Mouse (Mus musculus): Measurements from ENCODE around the gene Il1r2. TPM values are rescaled to one million over a fixed set of nuclear protein-coding genes. Genes with fewer than 3 reads are reported as not detected.
A peak's percentile ranks its signal among the peaks of the same experiment; 100 is the strongest.

Gene Il1r2
- polyA plus RNA-seq, 1 experiment from 2014 or later = 0.31 TPM

DNA sequence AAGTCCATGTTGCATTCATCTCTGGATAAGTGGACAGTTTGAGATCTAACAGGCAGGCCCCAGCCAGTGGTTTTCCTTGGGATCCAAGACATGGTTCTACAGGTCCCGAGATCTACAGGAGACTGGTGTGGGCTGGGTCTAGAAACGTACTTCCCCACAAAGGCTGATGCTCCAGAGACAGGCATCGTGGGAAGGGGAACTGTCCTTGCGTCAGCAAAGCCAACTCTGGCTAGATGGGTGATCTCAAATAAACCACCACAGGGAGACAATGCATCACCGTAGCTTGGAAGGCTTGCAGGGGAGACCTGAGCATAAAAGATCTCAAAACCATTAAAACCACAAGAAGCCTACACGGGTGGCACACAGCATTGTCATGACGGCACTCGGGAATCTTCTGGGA lies 9.4 kb upstream of the Il1r2 start:
- ATAC-seq (ENCODE audit: low read depth) = no peak
- no peaks in the 10 kb centered on the region for H3K9me3 ChIP-seq
- no peaks in the 10 kb centered on the region for H3K36me3 ChIP-seq
- no peak overlapping the region for H3K4me3 ChIP-seq
- H3K4me1 ChIP-seq (replicated peaks) = peaks cover 17% of the 10 kb centered on the region; the same call in 1 of the 2 replicates
- WGBS = 88% methylated on average over 8 of the region's 8 CpGs
- no peak overlapping the region for H3K9ac ChIP-seq
- no peak overlapping the region for H3K4me2 ChIP-seq
- no peaks in the 10 kb centered on the region for H3K27me3 ChIP-seq
- no peak overlapping the region for H3K27ac ChIP-seq (replicated peaks)

GRCm38 (mm10) chr1:40072558-40072957 lies 1.3 kb upstream of the Il1r2 start:
- Histone ChIP-seq H3K36me3 (no peaks in the 10 kb centered on the region), H3K9me3 (no peaks in the 10 kb centered on the region), H3K27ac (replicated peaks) (no peak overlapping the region), H3K4me2 (no peak overlapping the region), H3K9ac (no peak overlapping the region), H3K4me3 (no peak overlapping the region), H3K4me1 (replicated peaks) (no peaks in the 10 kb centered on the region), H3K27me3 (no peaks in the 10 kb centered on the region)
- ATAC-seq (ENCODE audit: low read depth) = no peak
- 87% methylated on average over 4 of the region's 4 CpGs for WGBS

GRCm38 (mm10) chr1:40077328-40077727 lies 3.4 kb downstream of the Il1r2 start:
- H3K27me3 ChIP-seq = no peaks in the 10 kb centered on the region
- no peak overlapping the region for H3K27ac ChIP-seq (replicated peaks)
- no peak overlapping the region for H3K9ac ChIP-seq
- H3K9me3 ChIP-seq = no peaks in the 10 kb centered on the region
- H3K4me1 ChIP-seq (replicated peaks) = no peaks in the 10 kb centered on the region
- 95% methylated on average over 2 of the region's 2 CpGs for WGBS
- H3K4me3 ChIP-seq = no peak overlapping the region
- no peak overlapping the region for H3K4me2 ChIP-seq
- H3K36me3 ChIP-seq = no peaks in the 10 kb centered on the region
- ATAC-seq (ENCODE audit: low read depth) = no peak

- Histone ChIP-seq H3K4me3 (no peak overlapping the region), H3K9me3 (no peaks in the 10 kb centered on the region), H3K36me3 (no peaks in the 10 kb centered on the region), H3K9ac (no peak overlapping the region), H3K27me3 (peaks cover 2% of the 10 kb centered on the region; the same call in 1 of the 2 replicates), H3K27ac (replicated peaks) (no peak overlapping the region), H3K4me2 (no peak overlapping the region), H3K4me1 (replicated peaks) (peaks cover 15% of the 10 kb centered on the region)
- ATAC-seq (ENCODE audit: low read depth) = no peak
- 82% methylated on average over 2 of the region's 2 CpGs for WGBS
Observed at GRCm38 (mm10) chr1:40081041-40081440, 7.2 kb downstream of the Il1r2 start.

- no peak for ATAC-seq (ENCODE audit: low read depth)
- Histone ChIP-seq H3K4me2 (peak overlapping the region; percentile 84; the same call in 1 of the 2 replicates), H3K9me3 (no peaks in the 10 kb centered on the region), H3K4me1 (replicated peaks) (peaks cover 17% of the 10 kb centered on the region), H3K27ac (replicated peaks) (no peak overlapping the region), H3K36me3 (no peaks in the 10 kb centered on the region), H3K9ac (no peak overlapping the region), H3K27me3 (peaks cover 2% of the 10 kb centered on the region; the same call in 1 of the 2 replicates), H3K4me3 (no peak overlapping the region)
- 71% methylated on average over 3 of the region's 3 CpGs for WGBS
Observed at GRCm38 (mm10) chr1:40084386-40084785, 10.5 kb downstream of the Il1r2 start.

DNA sequence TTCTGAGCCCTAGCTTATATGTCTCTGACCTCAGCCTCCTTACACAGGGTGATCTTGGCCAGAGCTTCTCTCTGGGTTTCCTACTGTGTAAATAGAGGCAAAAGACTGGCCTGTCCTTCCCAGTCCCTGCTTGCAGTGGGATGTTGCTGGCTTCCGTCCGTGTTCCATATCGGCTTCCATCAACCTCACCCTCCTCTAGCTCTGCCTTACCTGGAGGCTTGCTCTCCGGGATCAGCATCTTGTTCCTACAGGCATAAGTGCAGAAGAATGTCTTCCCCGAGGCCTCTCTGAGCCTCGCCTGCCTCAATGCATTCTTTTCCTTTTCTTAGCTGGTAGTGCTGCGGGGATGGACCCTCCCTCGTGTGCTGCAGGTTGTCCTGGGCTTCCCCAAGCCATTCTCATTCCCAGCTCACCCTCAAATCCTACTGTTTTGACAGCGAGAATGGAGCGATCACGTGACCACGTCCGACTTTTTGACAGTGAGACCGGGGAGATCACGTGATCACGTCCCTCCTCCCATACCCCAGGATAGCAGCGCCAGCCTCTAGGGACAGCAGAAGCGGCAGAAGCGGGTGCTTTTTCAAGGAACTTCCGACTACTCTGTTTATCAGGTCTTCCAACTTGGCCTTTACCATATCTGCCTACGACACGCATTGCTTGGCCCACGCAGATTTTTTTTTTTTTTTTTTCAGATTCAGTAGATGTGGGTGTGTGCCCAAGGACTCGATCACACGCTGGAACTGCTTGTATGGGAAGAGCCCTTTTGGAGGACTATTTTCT lies 11.7 kb downstream of the Il1r2 start:
- Histone ChIP-seq H3K9me3 (no peaks in the 10 kb centered on the region), H3K4me2 (peak overlapping the region; percentile 84), H3K36me3 (no peaks in the 10 kb centered on the region), H3K27ac (replicated peaks) (no peak overlapping the region), H3K4me3 (peak overlapping the region; percentile 49), H3K27me3 (peaks cover 2% of the 10 kb centered on the region; the same call in 1 of the 2 replicates), H3K4me1 (replicated peaks) (peaks cover 17% of the 10 kb centered on the region), H3K9ac (peak overlapping the region; percentile 78)
- ATAC-seq (ENCODE audit: low read depth) = peak; percentile 84
- WGBS = 5% methylated on average over 25 of the region's 25 CpGs

DNA sequence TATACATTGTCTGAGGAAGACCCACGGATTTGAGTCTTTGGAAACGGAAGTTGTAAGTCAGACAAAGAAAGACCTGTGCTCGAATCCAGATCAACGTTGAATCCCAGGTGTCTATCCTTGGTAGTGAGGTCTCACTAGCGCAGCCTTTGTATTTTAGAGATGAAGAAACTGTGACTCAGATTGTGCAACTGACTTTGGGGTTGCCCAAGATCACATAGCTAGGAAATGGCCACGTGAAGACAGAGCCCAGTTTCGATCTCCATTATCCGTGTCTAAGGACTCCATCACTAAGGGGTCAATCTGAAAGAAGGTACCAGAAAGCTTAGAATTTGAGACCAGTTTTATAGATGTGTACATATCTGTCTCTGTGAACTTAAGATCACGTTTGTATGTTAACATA lies 17.3 kb downstream of the Il1r2 start:
- no peak overlapping the region for H3K4me3 ChIP-seq
- no peaks in the 10 kb centered on the region for H3K36me3 ChIP-seq
- 87% methylated on average over 9 of the region's 9 CpGs for WGBS
- no peaks in the 10 kb centered on the region for H3K27me3 ChIP-seq
- peaks cover 1% of the 10 kb centered on the region; the same call in 1 of the 2 replicates for H3K4me1 ChIP-seq (replicated peaks)
- no peak overlapping the region for H3K4me2 ChIP-seq
- no peak for ATAC-seq (ENCODE audit: low read depth)
- H3K9me3 ChIP-seq = no peaks in the 10 kb centered on the region
- H3K27ac ChIP-seq (replicated peaks) = no peak overlapping the region
- no peak overlapping the region for H3K9ac ChIP-seq

DNA sequence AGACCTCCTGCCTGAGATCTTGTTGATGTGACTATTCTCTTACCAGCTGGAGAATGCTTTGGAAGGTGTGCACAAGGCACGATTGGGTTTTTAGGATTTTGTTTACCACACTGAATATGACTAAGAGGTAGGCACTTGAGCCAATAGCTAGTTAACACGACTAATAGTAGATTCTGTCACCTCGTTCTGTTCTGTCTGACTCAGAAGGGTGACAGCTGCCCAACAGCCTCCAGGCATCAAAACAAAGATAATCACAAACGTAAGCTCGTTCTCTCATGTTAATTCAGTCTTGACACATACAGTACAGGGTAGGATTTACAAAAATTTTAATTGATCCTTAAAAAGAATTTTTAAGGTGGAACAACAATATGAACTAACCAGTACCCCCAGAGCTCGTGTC lies 18.7 kb downstream of the Il1r2 start:
- no peak overlapping the region for H3K4me3 ChIP-seq
- WGBS = 74% methylated on average over 6 of the region's 6 CpGs

DNA sequence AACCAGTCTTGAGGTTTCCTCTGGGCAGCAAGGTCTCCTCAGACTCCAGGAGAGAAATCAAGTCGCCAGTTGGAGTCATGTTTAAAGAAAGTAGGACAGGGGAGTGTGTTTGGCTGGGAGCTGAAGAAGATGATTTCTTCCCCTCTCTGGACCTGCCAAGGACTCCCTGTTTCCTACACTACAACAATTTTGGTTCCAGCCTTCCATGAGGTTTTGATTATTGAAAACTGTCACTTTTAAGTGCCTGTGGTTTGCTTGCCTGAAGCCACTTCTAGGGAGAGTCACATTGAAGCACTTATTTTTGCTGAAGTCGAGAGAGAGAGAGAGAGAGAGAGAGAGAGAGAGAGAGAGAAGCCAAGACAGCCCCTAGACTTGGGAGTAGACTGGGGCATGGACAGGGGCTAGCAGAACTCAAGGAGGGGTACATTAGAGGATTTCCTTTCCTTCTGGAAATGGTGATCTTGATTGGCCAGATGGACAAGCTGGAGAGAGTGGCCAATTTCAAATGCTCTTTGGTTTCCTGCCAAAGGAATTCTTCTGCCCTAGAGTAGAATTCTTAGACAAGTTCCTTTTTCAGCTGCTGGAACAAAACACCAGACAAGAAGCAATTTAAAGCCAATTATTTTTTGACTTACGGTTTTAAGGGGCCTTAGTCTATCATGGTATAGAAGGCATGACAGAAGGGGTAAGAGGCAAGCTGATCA lies 20.9 kb downstream of the Il1r2 start:
- Histone ChIP-seq H3K9me3 (no peaks in the 10 kb centered on the region), H3K4me1 (replicated peaks) (no peaks in the 10 kb centered on the region), H3K27ac (replicated peaks) (no peak overlapping the region), H3K9ac (no peak overlapping the region), H3K4me2 (no peak overlapping the region), H3K27me3 (no peaks in the 10 kb centered on the region), H3K36me3 (no peaks in the 10 kb centered on the region), H3K4me3 (no peak overlapping the region)
- 75% methylated on average over 3 of the region's 3 CpGs for WGBS
- ATAC-seq (ENCODE audit: low read depth) = no peak

More for the DNA sequence above, 18.7 kb downstream of the Il1r2 start:
- no peak for ATAC-seq (ENCODE audit: low read depth)
- Histone ChIP-seq H3K27ac (replicated peaks) (no peak overlapping the region), H3K27me3 (no peaks in the 10 kb centered on the region), H3K9me3 (no peaks in the 10 kb centered on the region), H3K36me3 (no peaks in the 10 kb centered on the region), H3K4me2 (no peak overlapping the region), H3K9ac (no peak overlapping the region), H3K4me1 (replicated peaks) (no peaks in the 10 kb centered on the region)

DNA sequence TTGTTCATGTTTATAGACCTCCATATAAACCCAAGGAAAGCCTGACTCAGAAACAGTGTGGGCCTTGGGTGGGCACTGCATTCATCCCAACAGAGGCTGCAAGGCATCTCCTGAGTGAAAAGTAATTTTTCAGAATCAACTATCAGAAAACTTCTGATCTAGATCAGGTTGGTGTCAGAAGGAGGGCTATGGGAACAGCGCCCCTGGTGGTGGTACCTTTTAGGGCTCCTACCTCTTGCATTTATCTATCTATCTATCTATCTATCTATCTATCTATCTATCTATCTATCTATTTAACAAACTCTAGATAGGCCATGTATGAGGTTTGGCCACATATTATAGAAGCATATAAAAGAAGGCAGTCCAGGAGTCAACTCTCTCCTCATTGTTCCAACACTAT lies 21.7 kb downstream of the Il1r2 start:
- Histone ChIP-seq H3K36me3 (no peaks in the 10 kb centered on the region), H3K27me3 (no peaks in the 10 kb centered on the region), H3K4me3 (no peak overlapping the region), H3K4me2 (no peak overlapping the region), H3K9ac (no peak overlapping the region), H3K27ac (replicated peaks) (no peak overlapping the region), H3K4me1 (replicated peaks) (no peaks in the 10 kb centered on the region), H3K9me3 (no peaks in the 10 kb centered on the region)
- 10% methylated on average over 1 of the region's 1 CpGs for WGBS
- ATAC-seq (ENCODE audit: low read depth) = no peak

- Histone ChIP-seq H3K4me3 (no peak overlapping the region), H3K4me1 (replicated peaks) (no peaks in the 10 kb centered on the region), H3K27ac (replicated peaks) (no peak overlapping the region), H3K36me3 (no peaks in the 10 kb centered on the region), H3K9ac (no peak overlapping the region), H3K4me2 (no peak overlapping the region), H3K27me3 (no peaks in the 10 kb centered on the region), H3K9me3 (no peaks in the 10 kb centered on the region)
- WGBS = 87% methylated on average over 4 of the region's 4 CpGs
- ATAC-seq (ENCODE audit: low read depth) = no peak
Observed at GRCm38 (mm10) chr1:40106306-40106705, 32.4 kb downstream of the Il1r2 start.

- 72% methylated on average over 4 of the region's 4 CpGs for WGBS
- Histone ChIP-seq H3K4me3 (no peak overlapping the region), H3K36me3 (no peaks in the 10 kb centered on the region), H3K27me3 (no peaks in the 10 kb centered on the region), H3K9ac (no peak overlapping the region), H3K4me2 (no peak overlapping the region), H3K9me3 (no peaks in the 10 kb centered on the region), H3K27ac (replicated peaks) (no peak overlapping the region), H3K4me1 (replicated peaks) (no peaks in the 10 kb centered on the region)
- no peak for ATAC-seq (ENCODE audit: low read depth)
Observed at GRCm38 (mm10) chr1:40106719-40107118, 32.8 kb downstream of the Il1r2 start.

Data from neural tube, embryonic 13.5 days (tissue).